Mouse (Mus musculus): ENCODE measurements around the gene Eif3l.
"Not testable (repeated sequence)": the region's sequence is repeated elsewhere in the genome, so short reads cannot be mapped to it uniquely, and the experiment has no call there.

Eif3l gene

GRCm38 (mm10) chr15:79074913-79075532 is at the start of gene Eif3l:
Eif3l (plus strand) TSS chr15:79075179.
- CTCF ChIA-PET, result no interaction called here

GRCm38 (mm10) chr15:79025687-79026308 is 49.2 kb upstream of the Eif3l start:
- CTCF ChIA-PET, result interaction anchor here (1.1 to 1.2 kb wide), 2 partner anchors 14 to 46 kb away, joined by 3 to 6 read pairs; no protein-coding TSS in a partner anchor

GRCm38 (mm10) chr15:79026511-79027290 is 48.3 kb upstream of the Eif3l start:
- CTCF ChIA-PET, result interaction anchor here (1.1 to 1.2 kb wide), 2 partner anchors 13 to 45 kb away, joined by 3 to 6 read pairs; no protein-coding TSS in a partner anchor

- CTCF ChIA-PET, result interaction anchor here (1.1 to 1.2 kb wide), 2 partner anchors 12 to 45 kb away, joined by 3 to 6 read pairs; no protein-coding TSS in a partner anchor
These were observed 47.4 kb upstream of the Eif3l start for GRCm38 (mm10) chr15:79027291-79028205.

- CTCF ChIA-PET, result no interaction called here
These were observed 46.7 kb upstream of the Eif3l start, which contains the start of gene H1f0 for GRCm38 (mm10) chr15:79028237-79028738. H1f0 (plus strand) TSS chr15:79028450.

- CTCF ChIA-PET, result interaction anchor here (0.8 kb wide), 1 partner anchor 11 kb away, joined by 4 read pairs; no protein-coding TSS in a partner anchor
These were observed 46.0 kb upstream of the Eif3l start for GRCm38 (mm10) chr15:79028823-79029484.

- CTCF ChIA-PET, result interaction anchor here (0.8 kb wide), 1 partner anchor 10 kb away, joined by 4 read pairs; no protein-coding TSS in a partner anchor
These were observed 45.3 kb upstream of the Eif3l start for GRCm38 (mm10) chr15:79029519-79030241.

- CTCF ChIA-PET, result interaction anchor here (0.7 kb wide), 1 partner anchor 150 kb away, joined by 3 read pairs; no protein-coding TSS in a partner anchor
These were observed 44.2 kb upstream of the Eif3l start for GRCm38 (mm10) chr15:79030551-79031435.

- CTCF ChIA-PET, result not testable (repeated sequence)
These were observed 43.1 kb upstream of the Eif3l start for GRCm38 (mm10) chr15:79031908-79032307.

- CTCF ChIA-PET, result interaction anchor here (0.5 to 0.9 kb wide), 2 partner anchors 36 to 57 kb away, joined by 3 to 5 read pairs; no protein-coding TSS in a partner anchor
These were observed 37.1 kb upstream of the Eif3l start for GRCm38 (mm10) chr15:79037913-79038328.

- CTCF ChIA-PET, result interaction anchor here (0.5 to 0.9 kb wide), 3 partner anchors 36 to 690 kb away, joined by 3 to 5 read pairs (median 3); no protein-coding TSS in a partner anchor
These were observed 36.6 kb upstream of the Eif3l start for GRCm38 (mm10) chr15:79038331-79038730.

- CTCF ChIA-PET, result interaction anchor here (0.7 kb wide), 1 partner anchor 690 kb away, joined by 3 read pairs; no protein-coding TSS in a partner anchor
These were observed 36.1 kb upstream of the Eif3l start for GRCm38 (mm10) chr15:79038853-79039252.

GRCm38 (mm10) chr15:79040501-79041416 is 34.2 kb upstream of the Eif3l start:
- CTCF ChIA-PET, result interaction anchor here (0.8 kb wide), 1 partner anchor 14 kb away, joined by 3 read pairs; no protein-coding TSS in a partner anchor

- CTCF ChIA-PET, result no interaction called here
These were observed 33.4 kb upstream of the Eif3l start, which contains the start of gene Galr3 for GRCm38 (mm10) chr15:79041585-79041984. Galr3 (plus strand) TSS chr15:79041885.

- CTCF ChIA-PET, result no interaction called here
These were observed 32.1 kb upstream of the Eif3l start for GRCm38 (mm10) chr15:79042721-79043491.

- CTCF ChIA-PET, result no interaction called here
These were observed 30.1 kb upstream of the Eif3l start for GRCm38 (mm10) chr15:79044837-79045236.

Measured in spleen, embryonic (tissue).